Mouse (Mus musculus): ENCODE data around the gene Nedd4.

DNA sequence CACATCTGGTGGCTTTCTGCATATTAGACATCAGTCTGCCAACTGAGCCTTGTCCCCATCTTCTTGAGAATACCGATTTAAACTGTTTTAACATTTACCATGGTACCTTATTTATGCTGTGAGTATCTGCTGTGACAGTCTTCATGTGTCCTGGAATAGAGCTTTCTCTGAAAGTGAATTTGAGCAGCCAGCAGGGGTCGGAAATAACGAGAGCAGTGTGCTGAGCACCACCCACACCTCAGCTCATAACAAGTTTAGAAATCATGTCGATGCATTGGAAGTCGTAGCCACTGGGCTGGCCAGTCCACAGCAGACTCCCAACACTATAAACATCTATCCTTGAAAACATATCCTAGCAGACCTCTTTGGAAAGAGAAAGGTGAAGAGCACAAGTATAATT is 27.4 kb downstream of the Nedd4 start:
- TF ChIP-seq CTCF (IDR thresholded peaks at IDR 0.05) (peak; percentile 35), POLR2A (IDR thresholded peaks at IDR 0.05; ENCODE audit: insufficient read depth, low read depth, low read length) (no peak)
